Mouse (Mus musculus): ENCODE results near the gene Tunar. TPM values are rescaled to one million over a fixed set of nuclear protein-coding genes. Genes with fewer than 3 reads are reported as not detected.

Tunar gene
- 0.33 and 0.39 TPM in 2 replicates for polyA plus RNA-seq (2016; fragmentation: Nextera tagmentation; extraction: Ambion mirVana)

GRCm38 (mm10) chr12:105333570-105333969, at the start of gene Tunar:
Tunar (plus strand) TSS chr12:105333870.
- no peak within 1 kb of the TSS for H3K27ac ChIP-seq
- 90% methylated on average over 2 of the region's 2 CpGs for WGBS
- H3K9me3 ChIP-seq = no peaks in the 10 kb centered on the region
- H3K4me1 ChIP-seq = peaks cover 25% of the 10 kb centered on the region
- no peak for DNase-seq (ENCODE audit: extremely low spot score, low spot score)
- H3K4me3 ChIP-seq = no peak within 1 kb of the TSS
- no peaks in the 10 kb centered on the region for H3K36me3 ChIP-seq (replicated peaks)
- peaks cover 44% of the 10 kb centered on the region for H3K27me3 ChIP-seq (ENCODE audit: poor library complexity, severe bottlenecking)

- DNase-seq (ENCODE audit: extremely low spot score, low spot score) = no peak
- no peak overlapping the region for H3K4me3 ChIP-seq
- H3K27me3 ChIP-seq (ENCODE audit: poor library complexity, severe bottlenecking) = no peaks in the 10 kb centered on the region
- H3K36me3 ChIP-seq (replicated peaks) = no peaks in the 10 kb centered on the region
- 81% methylated on average over 5 of the region's 5 CpGs for WGBS
- no peak overlapping the region for H3K27ac ChIP-seq
- H3K9me3 ChIP-seq = peaks cover 5% of the 10 kb centered on the region; the same call in 1 of the 2 replicates
- H3K4me1 ChIP-seq = no peaks in the 10 kb centered on the region
Measured at GRCm38 (mm10) chr12:105312571-105313035, 21.1 kb upstream of the Tunar start.

- H3K27me3 ChIP-seq (ENCODE audit: poor library complexity, severe bottlenecking) = no peaks in the 10 kb centered on the region
- 0 out of 2 replicates have a peak, but pooled peaks cover 5% of the 10 kb centered on the region for H3K9me3 ChIP-seq
- no peaks in the 10 kb centered on the region for H3K4me1 ChIP-seq
- no peak for DNase-seq (ENCODE audit: extremely low spot score, low spot score)
- no peak overlapping the region for H3K4me3 ChIP-seq
- WGBS = 90% methylated on average over 1 of the region's 1 CpGs
- no peak overlapping the region for H3K27ac ChIP-seq
- H3K36me3 ChIP-seq (replicated peaks) = no peaks in the 10 kb centered on the region
Measured at GRCm38 (mm10) chr12:105314328-105314727, 19.3 kb upstream of the Tunar start.

GRCm38 (mm10) chr12:105322160-105322559, 11.5 kb upstream of the Tunar start:
- WGBS = 22% methylated on average over 6 of the region's 6 CpGs
- H3K9me3 ChIP-seq = 0 out of 2 replicates have a peak, but pooled peaks cover 5% of the 10 kb centered on the region
- no peak overlapping the region for H3K27ac ChIP-seq
- H3K4me3 ChIP-seq = no peak overlapping the region
- no peaks in the 10 kb centered on the region for H3K4me1 ChIP-seq
- no peaks in the 10 kb centered on the region for H3K27me3 ChIP-seq (ENCODE audit: poor library complexity, severe bottlenecking)
- no peaks in the 10 kb centered on the region for H3K36me3 ChIP-seq (replicated peaks)
- peak; percentile 49 for DNase-seq (ENCODE audit: extremely low spot score, low spot score)

GRCm38 (mm10) chr12:105327051-105327450, 6.6 kb upstream of the Tunar start:
- Histone ChIP-seq H3K4me3 (no peak overlapping the region), H3K36me3 (replicated peaks) (no peaks in the 10 kb centered on the region), H3K27me3 (ENCODE audit: poor library complexity, severe bottlenecking) (no peaks in the 10 kb centered on the region), H3K4me1 (peaks cover 7% of the 10 kb centered on the region; the same call in 1 of the 2 replicates), H3K9me3 (no peaks in the 10 kb centered on the region), H3K27ac (no peak overlapping the region)
- WGBS = 82% methylated on average over 5 of the region's 5 CpGs
- no peak for DNase-seq (ENCODE audit: extremely low spot score, low spot score)

GRCm38 (mm10) chr12:105328396-105328795, 5.3 kb upstream of the Tunar start:
- 74% methylated on average over 11 of the region's 11 CpGs for WGBS
- no peaks in the 10 kb centered on the region for H3K27me3 ChIP-seq (ENCODE audit: poor library complexity, severe bottlenecking)
- DNase-seq (ENCODE audit: extremely low spot score, low spot score) = no peak
- peaks cover 7% of the 10 kb centered on the region; the same call in 1 of the 2 replicates for H3K4me1 ChIP-seq
- H3K9me3 ChIP-seq = no peaks in the 10 kb centered on the region
- H3K27ac ChIP-seq = no peak overlapping the region
- no peak overlapping the region for H3K4me3 ChIP-seq
- H3K36me3 ChIP-seq (replicated peaks) = no peaks in the 10 kb centered on the region

GRCm38 (mm10) chr12:105336094-105336420, 2.4 kb downstream of the Tunar start:
- Histone ChIP-seq H3K27me3 (ENCODE audit: poor library complexity, severe bottlenecking) (peaks cover 58% of the 10 kb centered on the region), H3K4me1 (peaks cover 21% of the 10 kb centered on the region), H3K9me3 (no peaks in the 10 kb centered on the region), H3K4me3 (peak overlapping the region; percentile 78), H3K27ac (peak overlapping the region; percentile 75; the same call in 1 of the 2 replicates), H3K36me3 (replicated peaks) (no peaks in the 10 kb centered on the region)
- 7% methylated on average over 8 of the region's 8 CpGs for WGBS
- no peak for DNase-seq (ENCODE audit: extremely low spot score, low spot score)

- Histone ChIP-seq H3K27me3 (ENCODE audit: poor library complexity, severe bottlenecking) (peaks cover 58% of the 10 kb centered on the region), H3K27ac (peak overlapping the region; percentile 75)
- WGBS = under 1% methylated on average over 72 of the region's 77 CpGs
Measured at GRCm38 (mm10) chr12:105336421-105337289, 3.0 kb downstream of the Tunar start.

GRCm38 (mm10) chr12:105337290-105338005, 3.8 kb downstream of the Tunar start:
- Histone ChIP-seq H3K27me3 (ENCODE audit: poor library complexity, severe bottlenecking) (peaks cover 58% of the 10 kb centered on the region), H3K4me1 (peaks cover 31% of the 10 kb centered on the region), H3K9me3 (no peaks in the 10 kb centered on the region), H3K27ac (peak overlapping the region; percentile 75), H3K36me3 (replicated peaks) (no peaks in the 10 kb centered on the region), H3K4me3 (peak overlapping the region; percentile 78)
- 4% methylated on average over 31 of the region's 31 CpGs for WGBS
- DNase-seq (ENCODE audit: extremely low spot score, low spot score) = peak; percentile 32

More at GRCm38 (mm10) chr12:105336421-105337289, 3.0 kb downstream of the Tunar start:
- Histone ChIP-seq H3K9me3 (no peaks in the 10 kb centered on the region), H3K36me3 (replicated peaks) (no peaks in the 10 kb centered on the region), H3K4me3 (peak overlapping the region; percentile 78), H3K4me1 (peaks cover 24% of the 10 kb centered on the region)
- peak; percentile 65 for DNase-seq (ENCODE audit: extremely low spot score, low spot score)

GRCm38 (mm10) chr12:105338256-105338977, 4.7 kb downstream of the Tunar start:
- Histone ChIP-seq H3K27me3 (ENCODE audit: poor library complexity, severe bottlenecking) (peaks cover 58% of the 10 kb centered on the region), H3K4me1 (peaks cover 37% of the 10 kb centered on the region), H3K27ac (no peak overlapping the region), H3K4me3 (no peak overlapping the region), H3K36me3 (replicated peaks) (no peaks in the 10 kb centered on the region), H3K9me3 (no peaks in the 10 kb centered on the region)
- WGBS = 88% methylated on average over 11 of the region's 11 CpGs
- no peak for DNase-seq (ENCODE audit: extremely low spot score, low spot score)

GRCm38 (mm10) chr12:105341523-105341922, 7.9 kb downstream of the Tunar start:
- Histone ChIP-seq H3K9me3 (no peaks in the 10 kb centered on the region), H3K27ac (no peak overlapping the region), H3K27me3 (ENCODE audit: poor library complexity, severe bottlenecking) (peaks cover 35% of the 10 kb centered on the region), H3K4me3 (no peak overlapping the region), H3K36me3 (replicated peaks) (no peaks in the 10 kb centered on the region), H3K4me1 (peaks cover 28% of the 10 kb centered on the region)
- DNase-seq (ENCODE audit: extremely low spot score, low spot score) = no peak
- WGBS = 30% methylated on average over 9 of the region's 9 CpGs

- no peak overlapping the region for H3K27ac ChIP-seq
- WGBS = 89% methylated on average over 7 of the region's 7 CpGs
- peaks cover 5% of the 10 kb centered on the region; the same call in 1 of the 2 replicates for H3K27me3 ChIP-seq (ENCODE audit: poor library complexity, severe bottlenecking)
- no peak for DNase-seq (ENCODE audit: extremely low spot score, low spot score)
- H3K9me3 ChIP-seq = no peaks in the 10 kb centered on the region
- no peak overlapping the region for H3K4me3 ChIP-seq
- peaks cover 16% of the 10 kb centered on the region for H3K4me1 ChIP-seq
- H3K36me3 ChIP-seq (replicated peaks) = no peaks in the 10 kb centered on the region
Measured at GRCm38 (mm10) chr12:105344460-105344859, 10.8 kb downstream of the Tunar start.

Measured in forebrain, embryonic 10.5 days (tissue).